Mouse (Mus musculus) ovary, adult 10 weeks (tissue): ENCODE results near the gene Erf. TPM values are rescaled to one million over a fixed set of nuclear protein-coding genes. Genes with fewer than 3 reads are reported as not detected.

Experiments
- polyA plus RNA-seq: library from polyadenylated mRNA; stranded (reverse); fragments of 350-450 nt; fragmentation: Illumina TruSeq; extraction: RNeasy Lipid Tissue Mini Kit (QIAGEN cat#74804); gene quantifications from one replicate; pipeline ENCODE4 v1.2.3, GENCODE M21; 2014

Erf gene
- polyA plus RNA-seq, result 1.5 TPM

DNA sequence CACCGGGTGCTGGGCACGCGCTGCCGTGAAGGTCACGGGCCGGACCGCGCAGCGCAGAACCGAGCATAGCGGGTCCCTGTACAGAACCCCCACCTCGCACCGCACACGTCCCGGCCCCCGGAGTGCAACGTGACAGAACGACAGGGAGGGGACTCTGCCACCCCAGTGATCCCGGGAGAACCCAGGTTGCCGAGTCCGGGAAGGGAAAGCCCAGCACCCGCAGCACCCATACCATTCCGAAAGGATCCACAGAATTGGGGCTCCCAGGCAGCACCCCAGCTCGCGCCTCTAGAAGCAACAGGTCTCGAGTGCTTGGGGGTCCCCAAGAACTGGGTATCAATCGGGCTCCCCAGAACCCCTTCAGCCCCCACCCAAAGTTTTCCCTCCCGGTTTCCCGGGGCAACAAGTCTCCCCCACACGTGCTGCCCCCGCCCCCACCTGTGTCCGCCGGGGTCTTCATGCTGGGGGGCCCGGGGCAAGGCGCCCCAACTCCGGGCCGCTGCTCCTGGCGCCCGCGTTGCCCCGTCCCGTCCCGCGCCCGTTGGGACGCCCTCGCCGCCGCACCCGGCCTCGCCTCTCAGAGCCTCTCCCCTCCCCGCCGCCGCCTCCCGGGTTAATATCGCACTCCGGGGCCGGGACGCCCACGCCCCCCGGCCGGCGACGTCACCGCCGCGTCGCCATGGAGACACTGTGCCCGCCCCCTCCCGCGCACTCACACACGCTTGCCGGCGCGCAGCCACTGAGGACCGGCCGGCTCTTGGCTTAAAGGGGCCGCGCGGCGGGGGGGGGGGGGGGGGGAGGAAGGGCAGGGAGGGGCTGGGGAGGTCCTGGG, at the start of gene Erf:
Gene Erf (minus strand): TSS at position 621 of the 832 bp plus-strand sequence.

DNA sequence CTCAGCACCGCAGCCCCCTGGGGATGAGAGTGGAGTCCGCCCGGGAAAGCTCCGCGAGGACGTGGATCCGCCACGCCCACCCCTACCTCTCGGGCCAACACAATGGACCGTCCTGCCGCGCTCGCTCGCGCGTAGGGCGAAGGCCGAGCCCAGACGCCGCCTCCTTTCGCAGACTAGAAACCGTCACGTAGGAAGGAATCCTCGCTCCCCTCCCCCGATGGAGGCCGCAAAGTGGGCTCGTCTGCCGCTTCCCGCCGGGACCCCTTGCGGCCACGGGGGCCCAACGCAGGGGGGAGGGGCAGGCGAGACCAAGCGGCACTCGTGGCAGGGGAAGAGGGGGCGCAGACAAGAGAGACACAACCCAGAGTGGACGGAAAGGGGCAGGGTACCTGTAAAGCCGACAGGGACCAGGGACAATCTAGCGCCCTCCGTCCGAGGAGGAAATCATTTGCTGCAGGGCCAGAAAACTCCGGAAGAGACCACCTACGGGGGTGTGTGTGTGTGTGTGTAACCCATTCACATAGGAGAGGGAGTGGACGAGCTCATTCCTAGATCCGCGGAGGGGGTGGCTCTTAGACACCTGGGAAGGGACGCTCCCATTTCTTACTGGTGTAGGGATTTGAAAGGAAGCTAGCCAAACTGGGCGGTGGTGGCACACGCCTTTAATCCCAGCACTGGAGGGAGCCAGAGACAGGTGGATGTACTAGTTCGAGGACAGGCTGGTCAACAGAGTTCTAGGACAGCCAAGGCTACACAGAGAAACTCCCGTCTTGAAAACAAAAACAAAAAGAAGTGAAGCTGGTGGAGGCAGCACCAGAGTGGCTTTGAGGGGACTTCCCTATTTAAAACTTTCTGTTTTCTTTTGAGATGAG, 47.1 kb upstream of the Erf start, which contains the start of gene Pafah1b3:
Gene Pafah1b3 (minus strand): TSS at position 533 of the 872 bp plus-strand sequence.

GRCm38 (mm10) chr7:25267301-25267750, 16.8 kb upstream of the Erf start, which contains the start of gene Cic:
Gene Cic, plus strand, starts transcription at chr7:25267704.

GRCm38 (mm10) chr7:25237249-25238014, 13.1 kb downstream of the Erf start, which contains the start of gene Gsk3a:
Gene Gsk3a, minus strand, starts transcription at chr7:25237851.

GRCm38 (mm10) chr7:25221102-25221883, 29.3 kb downstream of the Erf start, which contains the start of gene Zfp526:
Gene Zfp526, plus strand, starts transcription at chr7:25221425.

GRCm38 (mm10) chr7:25220457-25221101, 30.0 kb downstream of the Erf start, which contains the start of gene Dedd2:
Gene Dedd2, minus strand, starts transcription at chr7:25220615.

Other genes with a start within 250 kb of the Erf start
- gene Atp1a3, start 244.8 kb downstream of the Erf start, polyA plus RNA-seq, result 0.20 TPM
- 1.4 TPM for gene Grik5, start 178.4 kb downstream of the Erf start, polyA plus RNA-seq
- 1.2 TPM for gene Zfp574, start 178.2 kb downstream of the Erf start, polyA plus RNA-seq
- 0.86 TPM for gene Pou2f2, start 71.0 kb downstream of the Erf start, polyA plus RNA-seq
- 0.51 TPM for gene Dedd2, start 30.1 kb downstream of the Erf start, polyA plus RNA-seq
- 1.6 TPM for gene Zfp526, start 29.3 kb downstream of the Erf start, polyA plus RNA-seq
- gene Gsk3a, start 12.9 kb downstream of the Erf start, polyA plus RNA-seq, result 7.6 TPM
- 22.2 TPM for gene Cic, start 16.9 kb upstream of the Erf start, polyA plus RNA-seq
- 1.5 TPM for gene Pafah1b3, start 47.2 kb upstream of the Erf start, polyA plus RNA-seq
- not detected for gene Prr19, start 50.6 kb upstream of the Erf start, polyA plus RNA-seq
- gene Tmem145, start 55.3 kb upstream of the Erf start, polyA plus RNA-seq, result not detected
- 2.5 TPM for gene Megf8, start 66.4 kb upstream of the Erf start, polyA plus RNA-seq
- gene Cnfn, start 119.0 kb upstream of the Erf start, polyA plus RNA-seq, result not detected
- 1.00 TPM for gene Lipe, start 147.9 kb upstream of the Erf start, polyA plus RNA-seq
- gene Cxcl17, start 162.1 kb upstream of the Erf start, polyA plus RNA-seq, result not detected
- 8.6 TPM for gene Ceacam1, start 226.8 kb upstream of the Erf start, polyA plus RNA-seq